Mouse (Mus musculus): ENCODE data around the gene Znrd1as. TPM values are rescaled to one million over a fixed set of nuclear protein-coding genes. Genes with fewer than 3 reads are reported as not detected.
"Not testable (repeated sequence)": the region's sequence is repeated elsewhere in the genome, so short reads cannot be mapped to it uniquely, and the experiment has no call there.

The Znrd1as gene
- total RNA-seq, 1 experiment from 2014 or later = 9.0 TPM

DNA sequence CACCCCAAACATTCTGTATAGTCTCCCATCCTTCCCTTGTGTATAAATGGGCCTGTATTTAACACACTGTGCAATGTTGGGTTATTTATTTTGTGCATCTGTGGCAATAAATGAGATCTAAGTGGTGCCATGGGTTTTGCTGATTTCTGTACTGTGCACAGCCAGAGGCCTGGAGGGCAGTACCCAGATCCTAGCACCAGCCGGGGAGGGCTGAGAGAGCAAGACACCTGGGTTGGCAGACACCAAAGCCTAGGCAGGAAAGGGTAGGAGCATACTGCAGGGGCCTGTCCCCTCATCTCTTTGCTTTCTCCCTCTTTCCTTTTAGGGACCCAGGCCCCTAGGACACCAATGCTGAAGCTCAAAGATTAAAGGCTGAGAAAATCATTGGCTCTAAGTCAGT lies 10.1 kb upstream of the Znrd1as start:
- ATAC-seq (replicated peaks; ENCODE audit: low read depth, poor library complexity, severe bottlenecking) = no peak

- no peak for ATAC-seq (replicated peaks; ENCODE audit: low read depth, poor library complexity, severe bottlenecking)
Observed at GRCm38 (mm10) chr17:36949265-36949664, 9.1 kb upstream of the Znrd1as start.

- ATAC-seq (replicated peaks; ENCODE audit: low read depth, poor library complexity, severe bottlenecking) = peak; percentile 93
Observed at GRCm38 (mm10) chr17:36950981-36951947, 7.1 kb upstream of the Znrd1as start, which contains the start of gene Ppp1r11. Gene Ppp1r11, minus strand, starts transcription at chr17:36951741.

DNA sequence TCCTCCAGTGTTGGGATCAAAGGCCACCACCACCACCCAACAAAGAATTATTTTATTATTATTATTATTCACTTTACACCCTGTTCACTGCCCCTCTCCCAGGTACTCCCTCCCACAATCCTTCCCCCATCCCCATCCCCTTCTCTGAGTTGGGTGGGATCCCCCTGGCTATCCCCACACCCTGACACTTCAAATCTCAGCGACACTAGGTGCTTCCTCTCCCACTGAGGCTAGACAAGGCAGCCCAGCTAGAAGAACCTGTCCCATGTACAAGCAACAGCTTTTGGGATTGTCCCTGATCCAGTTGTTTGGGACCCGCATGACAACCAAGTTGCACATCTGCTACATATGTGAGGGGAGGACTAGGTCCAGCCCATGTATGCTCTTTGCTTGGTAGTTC lies 5.8 kb upstream of the Znrd1as start:
- no peak for ATAC-seq (replicated peaks; ENCODE audit: low read depth, poor library complexity, severe bottlenecking)

DNA sequence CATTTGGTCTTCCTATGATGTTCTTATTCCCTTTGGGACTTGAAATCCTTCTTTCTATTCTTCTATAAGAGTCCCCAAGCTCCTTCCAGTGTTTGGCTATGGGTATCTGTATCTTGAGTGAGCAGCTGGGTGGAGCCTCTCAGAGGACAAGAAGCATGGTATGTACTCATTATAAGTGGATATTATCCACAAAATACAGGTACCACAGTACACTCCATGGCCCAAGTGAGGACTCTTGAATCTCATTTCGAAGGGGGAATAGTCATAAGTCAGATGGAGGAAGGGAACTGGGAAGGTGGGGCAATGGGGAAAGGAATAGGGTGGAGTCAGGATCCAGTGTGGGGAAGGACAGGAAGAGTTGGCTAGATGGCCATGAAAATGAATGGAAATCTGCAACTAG lies 5.3 kb upstream of the Znrd1as start:
- no peak for ATAC-seq (replicated peaks; ENCODE audit: low read depth, poor library complexity, severe bottlenecking)

GRCm38 (mm10) chr17:36958884-36959283 lies 492 bp downstream of the Znrd1as start:
- ATAC-seq (replicated peaks; ENCODE audit: low read depth, poor library complexity, severe bottlenecking) = no peak

DNA sequence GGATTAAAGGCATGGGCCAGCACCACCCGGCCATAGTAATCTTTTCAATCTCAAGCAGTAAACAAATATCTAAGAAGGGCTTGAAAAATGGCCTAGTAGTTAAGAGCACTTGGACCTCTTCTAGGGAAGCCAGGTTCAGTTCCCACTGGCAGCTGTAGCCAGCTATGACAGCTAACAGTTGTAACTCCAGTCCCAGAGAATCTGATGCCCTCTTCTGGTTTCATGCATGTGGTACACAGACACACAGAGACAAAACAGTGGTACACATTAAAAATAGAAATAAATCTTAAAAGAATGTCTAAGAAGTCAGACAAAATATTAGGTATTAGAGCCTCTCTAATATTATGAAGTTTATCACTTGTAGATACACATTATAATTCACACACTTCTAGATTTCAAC lies 2.7 kb downstream of the Znrd1as start:
- no peak for ATAC-seq (replicated peaks; ENCODE audit: low read depth, poor library complexity, severe bottlenecking)

DNA sequence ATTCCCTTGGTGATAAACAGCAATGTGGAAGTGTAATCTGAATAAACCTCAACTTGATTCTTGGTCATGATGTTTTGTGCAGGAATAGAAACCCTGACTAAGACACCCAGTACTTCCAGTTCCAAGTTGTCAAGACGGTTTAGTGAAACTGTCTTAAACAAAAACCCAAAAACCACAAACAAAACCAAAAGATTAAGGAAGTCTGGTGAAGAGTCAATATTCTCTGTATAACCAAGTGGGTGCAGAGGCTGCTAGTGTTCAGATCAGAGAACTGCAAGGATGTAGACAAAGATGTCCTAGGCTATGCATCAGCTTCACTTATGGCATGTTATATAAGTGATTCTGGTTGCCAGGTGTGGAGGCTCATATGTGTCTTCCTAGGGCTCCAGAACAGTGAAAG lies 8.5 kb downstream of the Znrd1as start:
- ATAC-seq (replicated peaks; ENCODE audit: low read depth, poor library complexity, severe bottlenecking) = peak; percentile 64

DNA sequence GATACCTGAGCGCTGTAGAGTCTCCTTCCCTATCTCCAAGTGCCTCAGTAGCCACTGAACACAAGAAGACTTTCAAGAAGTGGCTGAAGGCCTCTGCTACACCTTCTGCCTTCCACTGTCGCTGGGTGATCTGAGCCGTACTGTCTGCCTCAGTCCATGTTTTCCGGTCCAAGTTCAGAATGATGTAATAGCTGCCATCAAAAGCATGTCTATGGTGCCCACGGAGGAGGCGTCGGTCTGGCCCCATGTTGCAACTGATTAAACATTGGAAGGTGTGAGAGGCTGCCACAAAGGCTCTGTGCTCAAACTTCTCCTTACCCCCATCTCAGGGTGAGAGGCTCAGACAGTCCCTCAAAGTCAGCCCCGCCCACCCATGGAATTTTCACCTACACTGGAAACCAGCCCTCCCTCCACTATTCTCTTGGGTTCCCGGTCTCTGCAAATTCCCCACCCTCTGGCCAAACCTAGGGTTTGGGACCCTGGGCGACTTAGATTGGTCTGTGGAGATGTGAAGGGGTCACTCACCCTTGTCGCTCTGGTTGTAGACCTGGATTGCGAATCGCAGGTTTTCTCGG lies 12.0 kb downstream of the Znrd1as start:
- no peak for ATAC-seq (replicated peaks; ENCODE audit: low read depth, poor library complexity, severe bottlenecking)

DNA sequence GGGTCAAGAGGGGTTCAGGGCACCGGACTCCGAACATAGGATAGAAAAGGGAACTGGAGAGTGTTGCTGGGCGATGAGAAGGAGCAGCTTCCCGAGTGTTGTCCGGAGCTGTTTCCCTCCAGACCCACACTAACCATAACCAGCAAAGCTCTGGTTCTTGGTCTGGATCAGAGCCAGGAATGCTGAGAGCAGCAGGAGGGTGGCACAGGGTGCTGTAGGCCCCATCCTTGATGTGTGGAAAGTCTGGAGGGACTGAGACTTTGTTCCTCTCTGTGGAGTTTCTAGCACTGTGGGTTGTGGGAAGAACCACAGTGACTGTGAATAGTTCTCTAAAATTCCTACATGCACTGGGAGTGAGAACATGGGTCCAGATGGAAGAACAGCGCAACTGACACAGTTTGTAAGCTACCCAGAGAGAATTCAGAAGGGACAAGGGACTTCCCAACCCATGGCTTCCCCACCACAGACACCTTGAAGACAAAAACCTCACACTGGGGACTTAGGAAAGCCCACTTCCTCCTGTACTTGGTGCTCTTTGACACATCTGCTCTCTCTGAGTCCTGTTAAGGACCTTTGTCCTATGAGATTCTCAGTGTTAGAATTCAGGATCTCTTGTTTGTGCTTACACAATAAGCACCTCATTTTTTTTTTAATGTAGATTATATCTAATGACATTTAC lies 12.9 kb downstream of the Znrd1as start:
- peak; percentile 78 for ATAC-seq (replicated peaks; ENCODE audit: low read depth, poor library complexity, severe bottlenecking)

DNA sequence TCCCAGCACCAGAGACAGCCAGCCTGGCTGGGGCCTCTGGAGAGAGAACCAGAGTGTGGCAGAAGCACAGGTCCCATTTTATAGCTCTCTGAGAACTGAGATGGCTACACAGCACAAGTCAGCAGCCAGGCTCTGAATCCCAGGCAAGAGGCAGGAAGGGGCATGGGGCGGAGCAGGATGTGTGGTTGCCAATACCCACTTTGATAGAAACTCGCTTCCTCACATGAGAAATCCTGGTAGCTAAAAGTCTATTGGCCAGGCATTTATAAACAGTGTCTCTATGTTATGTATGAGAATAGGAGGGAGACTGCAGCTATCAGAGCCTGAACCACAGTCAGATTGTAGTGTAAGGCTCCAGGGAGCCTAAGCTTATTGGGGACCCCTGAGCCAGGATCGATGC lies 14.4 kb downstream of the Znrd1as start:
- peak; percentile 67 for ATAC-seq (replicated peaks; ENCODE audit: low read depth, poor library complexity, severe bottlenecking)

DNA sequence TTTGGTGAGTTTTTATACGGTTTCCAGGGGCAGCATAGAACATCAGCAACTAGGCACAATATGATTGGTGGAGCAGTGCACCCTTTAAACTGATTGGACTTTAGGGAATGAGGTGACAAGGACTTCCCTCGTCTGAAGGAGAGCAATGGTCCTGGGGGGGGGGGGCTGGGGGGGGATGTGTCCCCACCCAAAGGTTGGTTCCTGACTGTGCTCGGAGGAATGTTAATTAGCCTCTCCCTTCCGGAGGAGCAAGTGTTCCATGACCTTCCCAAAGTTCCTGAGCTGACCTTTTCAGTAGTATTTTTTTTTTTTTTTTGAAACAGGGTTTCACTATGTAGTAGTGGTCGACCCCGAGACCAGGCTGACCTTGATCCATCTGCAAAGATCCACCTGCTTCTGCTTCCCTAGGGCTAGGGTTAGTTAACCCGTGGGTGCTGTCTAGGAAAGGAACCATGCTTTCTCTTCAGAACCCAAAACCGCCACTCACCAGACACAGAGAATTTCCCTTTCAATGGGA lies 14.9 kb downstream of the Znrd1as start:
- ATAC-seq (replicated peaks; ENCODE audit: low read depth, poor library complexity, severe bottlenecking) = no peak

DNA sequence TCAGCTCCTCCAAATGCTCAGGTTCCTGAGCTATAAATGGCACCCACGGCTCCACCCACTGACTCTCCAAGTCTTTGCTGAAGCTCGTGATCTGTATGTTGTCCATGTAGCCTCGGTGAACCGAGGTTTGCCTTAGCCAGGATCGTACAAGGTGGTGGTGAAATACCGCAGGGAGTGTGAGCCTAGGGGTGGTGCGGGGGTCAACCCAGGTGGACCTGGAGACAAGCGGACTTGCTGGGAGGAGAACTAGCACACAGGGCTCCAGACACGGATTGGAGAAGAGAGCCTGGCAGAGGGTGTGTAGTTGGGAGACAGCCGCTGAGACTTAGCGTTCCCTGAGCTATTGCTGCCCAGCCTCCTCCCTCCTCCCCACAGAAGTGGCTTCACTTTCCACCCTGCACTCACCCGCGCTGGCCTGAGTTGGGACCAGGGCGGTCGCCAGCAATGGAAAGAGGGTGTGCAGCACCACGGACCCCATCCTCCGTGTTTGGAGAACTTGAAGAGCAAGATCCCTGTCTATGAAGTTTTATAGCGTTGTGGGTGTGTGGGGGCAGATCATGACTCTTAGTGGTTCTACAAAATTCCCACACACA lies 22.9 kb downstream of the Znrd1as start, which contains the start of gene 2410137M14Rik:
Gene 2410137M14Rik (minus strand): TSS at position 17 of the 593 bp plus-strand sequence.
- peak; percentile 60; the same call in 1 of the 2 replicates for ATAC-seq (replicated peaks; ENCODE audit: low read depth, poor library complexity, severe bottlenecking)

GRCm38 (mm10) chr17:36981845-36982244 lies 23.5 kb downstream of the Znrd1as start:
- no peak for ATAC-seq (replicated peaks; ENCODE audit: low read depth, poor library complexity, severe bottlenecking)

DNA sequence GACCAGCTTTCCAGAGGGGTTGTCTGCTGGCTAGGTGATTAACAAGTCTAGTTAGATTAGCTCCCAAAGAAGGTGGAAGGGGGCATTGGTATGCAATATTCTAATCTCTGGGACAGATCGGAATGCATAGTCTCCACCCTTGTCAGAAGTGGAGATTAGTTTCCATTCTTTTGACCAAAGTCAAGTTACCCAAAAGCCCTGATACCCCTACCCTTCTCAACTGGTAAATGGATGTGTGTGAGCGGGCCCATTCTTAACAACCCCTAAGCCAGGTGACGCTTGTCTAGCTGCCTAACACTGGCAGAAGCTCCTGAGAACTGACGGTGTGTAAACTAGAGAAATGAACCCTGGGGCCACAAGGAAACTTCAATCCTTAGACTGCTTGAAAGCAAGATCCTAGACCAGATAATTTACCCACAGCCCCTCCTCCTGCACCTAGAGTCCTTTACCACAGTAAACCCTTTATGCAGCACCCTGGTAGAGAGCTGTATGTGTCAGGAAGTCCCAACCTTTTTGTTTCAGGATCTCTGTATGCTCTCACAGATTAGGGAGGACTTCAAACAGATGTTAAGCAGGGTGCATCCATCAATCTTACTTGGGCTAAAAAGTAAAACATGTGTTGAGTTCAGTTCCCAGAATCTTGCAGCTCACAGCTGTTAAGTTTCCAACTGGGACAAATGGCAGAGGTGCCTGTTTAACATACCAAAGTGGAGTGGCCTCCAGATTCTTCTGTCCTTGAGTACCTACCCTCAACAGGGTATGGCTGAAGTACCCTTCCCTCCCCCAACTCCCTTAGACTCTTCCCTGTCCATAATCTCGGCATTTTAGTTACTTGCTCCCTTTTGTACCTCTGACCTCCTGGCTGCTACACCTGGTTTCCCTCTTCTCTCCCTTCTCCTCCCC lies 24.1 kb downstream of the Znrd1as start:
- peak; percentile 33 for ATAC-seq (replicated peaks; ENCODE audit: low read depth, poor library complexity, severe bottlenecking)

GRCm38 (mm10) chr17:36988475-36988874 lies 30.1 kb downstream of the Znrd1as start:
- 0 out of 2 replicates have a peak, but pooled peaks have one; percentile 4 for ATAC-seq (replicated peaks; ENCODE audit: low read depth, poor library complexity, severe bottlenecking)

DNA sequence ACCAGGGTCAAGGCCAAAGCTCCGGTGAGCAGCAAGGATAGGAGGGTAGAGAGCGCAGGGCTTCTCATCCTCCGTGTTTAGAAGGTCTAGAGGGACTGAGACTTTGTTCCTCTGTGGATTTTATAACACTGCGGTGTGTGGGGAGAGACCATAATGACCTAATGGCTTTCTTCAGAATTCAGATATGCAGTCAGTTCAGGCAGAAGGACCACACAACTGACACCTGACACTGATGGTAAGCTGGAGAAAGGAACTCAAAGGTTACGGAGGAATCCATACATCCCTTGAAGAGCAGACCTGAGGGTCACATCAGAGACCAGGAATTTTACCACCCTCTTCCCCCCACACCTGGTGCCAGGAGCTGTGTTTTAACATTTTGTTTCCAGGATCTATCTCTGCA lies 31.0 kb downstream of the Znrd1as start, which contains the start of gene H2-M5:
Gene H2-M5 (minus strand): TSS at position 101 of the 400 bp plus-strand sequence.
- ATAC-seq (replicated peaks; ENCODE audit: low read depth, poor library complexity, severe bottlenecking) = no peak

GRCm38 (mm10) chr17:36990630-36991029 lies 32.2 kb downstream of the Znrd1as start:
- not testable (repeated sequence) for ATAC-seq (replicated peaks; ENCODE audit: low read depth, poor library complexity, severe bottlenecking)
